Mouse (Mus musculus) heart, postnatal 10 days (tissue): ENCODE measurements around the gene Olfr12. TPM values are rescaled to one million over a fixed set of nuclear protein-coding genes. Genes with fewer than 3 reads are reported as not detected.

Experiments
- DNase-seq, 2 experiments: peaks; one replicate each; pipeline ENCODE4 v3.0.0; 2021
- intact Hi-C: fragments of 180-260 bp; cut with DNase I; formaldehyde crosslinking; loops from one replicate; pipeline ENCODE4 v1.15.1; 2025
- total RNA-seq, 2 experiments: library from RNA; stranded (reverse); gene quantifications; 2 replicates each; pipeline ENCODE4 v1.2.3; 2021

Olfr12 gene
- not detected for total RNA-seq

GRCm38 (mm10) chr1:92617488-92617887 lies at the start of gene Olfr12:
Gene Olfr12, plus strand, starts transcription at chr1:92617788.
- intact Hi-C loops = loop anchor here (10.0 kb wide), 1 partner anchor 703 kb away; no protein-coding TSS in a partner anchor
- no peak for DNase-seq

GRCm38 (mm10) chr1:92571022-92571421 lies 46.6 kb upstream of the Olfr12 start, which contains the start of gene Olfr1413:
Gene Olfr1413, plus strand, starts transcription at chr1:92571322.
- DNase-seq = no peak
- intact Hi-C loops = no loop called here

- intact Hi-C loops = no loop called here
- DNase-seq = no peak
Measured at GRCm38 (mm10) chr1:92585479-92585878, 32.1 kb upstream of the Olfr12 start, which contains the start of gene Olfr1412. Gene Olfr1412, plus strand, starts transcription at chr1:92585779.

- DNase-seq = no peak
- intact Hi-C loops = no loop called here
Measured at GRCm38 (mm10) chr1:92594111-92594510, 23.5 kb upstream of the Olfr12 start, which contains the start of gene Olfr1411. Gene Olfr1411, plus strand, starts transcription at chr1:92594411.

- no peak for DNase-seq
- intact Hi-C loops = no loop called here
Measured at GRCm38 (mm10) chr1:92596019-92596418, 21.6 kb upstream of the Olfr12 start.

GRCm38 (mm10) chr1:92605482-92605881 lies 12.1 kb upstream of the Olfr12 start, which contains the start of gene Olfr1410:
Gene Olfr1410, plus strand, starts transcription at chr1:92605782.
- intact Hi-C loops = no loop called here

GRCm38 (mm10) chr1:92607711-92608110 lies 9.9 kb upstream of the Olfr12 start:
- DNase-seq = no peak
- intact Hi-C loops = no loop called here

More at GRCm38 (mm10) chr1:92605482-92605881, 12.1 kb upstream of the Olfr12 start, which contains the start of gene Olfr1410:
- no peak for DNase-seq

- intact Hi-C loops = loop anchor here (5.0 to 10.0 kb wide), 2 partner anchors 649 to 696 kb away; no protein-coding TSS in a partner anchor
- peak; percentile 42 to 68 for DNase-seq
Measured at GRCm38 (mm10) chr1:92611008-92611407, 6.6 kb upstream of the Olfr12 start.

GRCm38 (mm10) chr1:92613175-92613574 lies 4.4 kb upstream of the Olfr12 start:
- intact Hi-C loops = loop anchor here (5.0 to 10.0 kb wide), 2 partner anchors 651 to 698 kb away; no protein-coding TSS in a partner anchor
- no peak for DNase-seq

GRCm38 (mm10) chr1:92614516-92614915 lies 3.1 kb upstream of the Olfr12 start:
- intact Hi-C loops = loop anchor here (2.0 to 10.0 kb wide), 3 partner anchors 32 to 700 kb away; no protein-coding TSS in a partner anchor
- peak; percentile 23 to 30 for DNase-seq

- DNase-seq = no peak
- intact Hi-C loops = loop anchor here (10.0 kb wide), 1 partner anchor 701 kb away; no protein-coding TSS in a partner anchor
Measured at GRCm38 (mm10) chr1:92616046-92616445, 1.5 kb upstream of the Olfr12 start.

GRCm38 (mm10) chr1:92618360-92618759 lies 772 bp downstream of the Olfr12 start:
- intact Hi-C loops = loop anchor here (10.0 kb wide), 1 partner anchor 704 kb away; no protein-coding TSS in a partner anchor
- no peak for DNase-seq

GRCm38 (mm10) chr1:92628227-92628626 lies 10.6 kb downstream of the Olfr12 start:
- DNase-seq = no peak

GRCm38 (mm10) chr1:92632196-92632595 lies 14.6 kb downstream of the Olfr12 start:
- intact Hi-C loops = no loop called here
- DNase-seq = no peak

More at GRCm38 (mm10) chr1:92628227-92628626, 10.6 kb downstream of the Olfr12 start:
- intact Hi-C loops = no loop called here

GRCm38 (mm10) chr1:92632948-92633347 lies 15.4 kb downstream of the Olfr12 start:
- intact Hi-C loops = no loop called here
- no peak for DNase-seq

- no peak for DNase-seq
- intact Hi-C loops = no loop called here
Measured at GRCm38 (mm10) chr1:92633726-92634125, 16.1 kb downstream of the Olfr12 start.

GRCm38 (mm10) chr1:92634569-92634968 lies 17.0 kb downstream of the Olfr12 start:
- intact Hi-C loops = no loop called here
- DNase-seq = no peak

GRCm38 (mm10) chr1:92634976-92635599 lies 17.5 kb downstream of the Olfr12 start:
- DNase-seq = no peak
- intact Hi-C loops = no loop called here

GRCm38 (mm10) chr1:92636015-92636414 lies 18.4 kb downstream of the Olfr12 start:
- intact Hi-C loops = no loop called here
- DNase-seq = no peak

- DNase-seq = no peak
- intact Hi-C loops = no loop called here
Measured at GRCm38 (mm10) chr1:92636676-92637075, 19.1 kb downstream of the Olfr12 start.

- intact Hi-C loops = no loop called here
- DNase-seq = no peak
Measured at GRCm38 (mm10) chr1:92637501-92638172, 20.0 kb downstream of the Olfr12 start.
